Mouse (Mus musculus) cerebellum, adult 9-10 months (tissue): ENCODE data around the gene Wdr17.
"Not testable (repeated sequence)": the region's sequence is repeated elsewhere in the genome, so short reads cannot be mapped to it uniquely, and the experiment has no call there.

Experiments used
- DNase-seq: peaks from one replicate; pipeline ENCODE4 v3.0.0; 2022

Wdr17 gene

DNA sequence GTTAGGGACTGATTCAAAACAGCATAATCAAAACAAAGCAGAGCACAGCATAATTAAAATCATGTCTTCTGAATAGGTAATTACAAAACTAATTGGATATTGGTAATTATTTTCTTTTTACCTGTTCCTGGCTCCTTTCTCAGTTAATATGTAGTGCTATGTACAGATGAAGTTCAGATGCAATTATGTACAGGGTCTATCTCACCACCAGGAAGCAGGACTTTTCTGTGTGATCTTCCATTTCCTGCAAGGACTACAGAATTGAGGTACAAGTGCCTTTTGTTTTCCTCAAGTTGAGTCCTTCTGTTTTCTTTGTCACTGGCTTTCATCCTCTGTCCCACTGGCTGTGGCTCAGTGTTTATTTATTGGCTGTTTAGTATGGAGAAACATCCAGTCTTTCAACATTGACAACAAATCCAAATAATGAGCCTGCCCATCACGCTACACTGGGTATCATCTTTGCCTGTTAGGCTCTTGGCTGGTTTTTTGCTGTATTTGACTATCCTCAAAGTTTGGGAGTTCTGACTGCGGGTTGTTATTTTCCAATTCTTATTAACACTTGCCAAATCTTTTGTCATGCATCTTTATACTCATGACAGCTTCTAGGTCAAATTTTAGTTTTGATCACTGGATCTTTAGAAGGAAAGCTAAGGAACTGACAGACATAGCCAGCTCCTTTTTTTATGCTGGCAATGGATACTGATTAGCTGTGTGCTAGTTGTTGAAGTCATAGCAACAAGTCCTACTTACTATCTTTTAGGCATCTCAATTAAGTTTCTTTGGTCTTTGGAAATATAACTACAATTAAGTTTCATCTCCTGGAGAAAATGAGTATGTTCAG, 94.9 kb downstream of the Wdr17 start:
- DNase-seq: peak; percentile 33

DNA sequence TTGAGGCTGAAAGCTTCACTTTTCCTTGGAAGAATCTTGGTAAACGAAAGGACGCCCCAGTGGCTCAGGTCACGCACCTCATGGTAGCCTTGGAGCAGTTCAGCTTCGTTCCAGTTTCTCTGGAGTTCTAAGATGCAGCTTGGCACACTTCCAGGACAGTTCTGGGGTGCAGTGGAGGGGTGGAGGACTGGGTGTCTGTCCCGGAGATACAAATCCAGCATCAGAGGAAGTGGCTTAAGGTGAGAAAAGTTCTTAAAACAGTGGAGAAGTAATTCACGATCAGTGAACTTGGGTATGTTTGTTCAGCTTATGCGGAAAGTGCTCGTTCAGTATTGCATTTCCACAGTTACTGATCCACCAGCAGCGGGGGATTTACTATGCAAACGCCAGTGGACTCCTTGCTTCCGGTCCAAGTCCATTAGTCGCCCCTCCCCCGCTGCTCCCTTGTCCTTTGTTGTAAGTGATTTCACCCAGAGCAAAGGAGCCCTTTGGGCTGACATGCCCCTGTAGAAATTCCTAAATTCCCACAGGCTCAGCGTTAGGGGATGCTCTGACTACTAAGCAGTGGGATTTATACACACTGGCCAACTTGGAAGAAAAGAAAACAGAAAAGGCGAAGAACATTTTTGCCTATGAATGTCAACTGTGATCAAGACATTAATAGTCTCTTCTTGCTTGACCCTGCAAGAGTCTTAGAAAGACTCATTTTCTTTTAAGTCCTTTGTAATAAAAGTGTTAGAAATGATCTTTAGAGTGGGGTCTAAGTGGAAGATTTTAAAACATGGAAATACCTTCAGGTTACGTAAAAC, 106.6 kb downstream of the Wdr17 start:
- peak; percentile 33 for DNase-seq

DNA sequence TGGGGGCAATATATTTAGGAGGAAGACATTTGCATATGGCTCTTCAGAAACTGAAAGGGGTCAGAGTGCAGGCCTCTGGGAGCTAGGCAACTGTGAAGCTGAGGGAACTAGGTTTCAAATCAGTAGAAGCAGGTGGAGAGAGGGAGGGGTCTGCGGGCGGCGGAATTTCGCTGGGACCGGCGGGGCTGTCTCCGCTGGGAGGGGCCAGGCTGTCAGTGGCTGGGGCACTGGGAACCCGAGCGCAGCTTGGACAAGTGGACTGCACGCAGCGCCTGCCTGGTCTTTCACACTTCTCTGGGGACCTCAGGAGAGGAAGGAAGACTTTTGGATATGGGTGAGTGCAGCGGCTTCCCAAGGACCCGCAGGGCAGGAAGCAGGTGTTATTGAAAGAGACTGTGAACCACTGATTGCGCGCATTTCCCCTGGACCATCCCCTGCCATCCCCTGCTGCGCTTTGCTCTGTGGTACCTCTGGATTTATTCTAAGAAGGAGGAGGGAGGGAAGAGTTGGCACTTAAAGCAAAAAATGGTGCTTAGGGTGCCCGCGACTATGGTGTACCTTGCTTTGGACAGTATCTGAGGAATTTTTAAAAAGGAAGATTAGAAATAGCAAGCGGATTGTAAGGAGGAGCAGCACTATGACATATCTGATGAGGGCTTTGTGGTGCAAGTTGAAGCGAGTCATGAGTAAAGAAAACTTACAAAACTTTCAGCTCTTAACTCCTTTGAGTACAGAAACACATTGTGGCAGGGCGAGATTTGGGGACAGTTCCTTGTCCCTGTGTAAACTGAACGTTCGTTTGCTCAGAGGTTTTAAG, 107.5 kb downstream of the Wdr17 start:
- no peak for DNase-seq

DNA sequence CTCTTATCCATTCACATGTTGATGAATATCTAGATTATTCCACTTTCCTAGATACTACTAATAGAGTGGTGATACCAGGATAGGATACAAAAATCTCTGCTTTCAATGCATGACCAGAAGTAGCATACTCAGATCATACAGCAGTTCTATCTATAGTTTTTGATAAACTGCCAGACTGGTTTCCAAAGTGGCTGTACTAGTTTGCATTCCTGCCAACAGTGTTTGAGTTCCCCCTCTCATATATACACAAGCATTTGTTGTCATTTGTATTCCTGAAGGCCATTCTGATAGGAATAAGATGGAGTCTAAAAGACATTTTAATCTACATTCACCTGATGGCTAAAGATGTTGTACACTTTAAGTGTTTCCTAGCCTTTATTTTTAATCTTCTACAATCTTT, 110.0 kb downstream of the Wdr17 start:
- no peak for DNase-seq

DNA sequence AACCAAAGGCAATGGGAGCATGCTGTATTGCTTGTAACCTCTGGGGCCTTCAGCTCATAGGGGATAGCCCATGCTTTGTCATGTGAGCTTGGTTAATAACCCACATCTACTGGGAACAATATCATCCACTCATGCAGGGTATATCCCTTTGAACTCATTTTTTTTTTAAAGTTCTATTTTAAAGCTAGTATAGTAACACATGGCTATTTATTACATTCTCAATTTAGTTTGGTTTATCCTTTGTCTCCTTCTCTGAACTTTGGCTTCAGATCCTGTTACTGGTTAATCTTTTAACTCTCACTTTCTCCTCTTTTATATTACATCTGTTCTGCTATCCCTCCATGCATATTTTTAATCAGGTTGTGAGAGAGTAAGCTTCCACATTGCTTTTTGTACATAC, 110.7 kb downstream of the Wdr17 start:
- no peak for DNase-seq

DNA sequence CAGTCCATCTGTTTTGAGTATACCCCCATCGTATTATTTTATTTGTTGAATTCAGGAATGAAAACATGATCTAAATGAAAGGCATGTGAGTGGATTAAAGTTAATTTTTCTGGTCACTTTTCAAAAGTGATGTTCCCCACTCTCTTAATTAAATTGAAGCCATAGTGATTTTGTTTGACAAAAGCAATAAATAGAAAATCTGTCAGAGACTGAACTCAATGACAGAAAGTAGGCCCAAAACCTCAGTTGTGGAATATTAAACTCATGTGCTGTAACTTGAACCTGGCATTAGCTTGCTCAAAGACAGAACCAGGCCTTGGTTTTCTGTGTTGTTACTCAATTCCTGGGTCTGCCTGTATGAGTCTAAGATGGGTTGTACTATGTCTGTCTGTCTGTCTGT, 129.3 kb downstream of the Wdr17 start:
- no peak for DNase-seq

DNA sequence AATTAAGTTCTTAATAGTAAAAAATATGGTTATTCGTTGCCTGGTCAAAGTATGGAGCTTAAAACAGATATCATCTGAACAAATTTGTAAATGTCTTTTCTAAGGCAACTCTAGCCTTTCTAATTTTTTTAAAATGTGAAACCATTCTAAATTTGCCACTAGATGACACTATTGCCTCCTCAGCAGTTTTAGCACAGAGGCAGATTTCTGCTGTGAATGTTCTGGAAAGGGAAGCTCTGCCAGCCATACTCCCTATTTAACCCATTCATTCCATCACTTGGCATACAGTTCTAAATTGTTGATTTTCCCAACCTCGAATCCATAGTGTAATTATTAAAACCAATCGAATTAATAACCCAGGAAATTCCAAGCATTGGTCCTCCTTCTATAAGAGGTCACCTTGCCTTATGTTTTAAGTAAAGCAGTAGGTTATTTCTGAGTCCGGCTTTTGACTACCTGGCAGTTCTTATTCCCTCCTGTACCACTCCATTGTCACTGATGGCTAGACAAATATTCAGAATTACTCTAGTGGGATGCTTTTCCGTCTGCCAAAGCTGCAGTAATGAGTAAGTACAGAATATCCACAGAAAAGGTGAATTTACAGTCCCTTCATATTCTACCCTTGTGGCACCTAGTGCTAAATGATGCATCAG, 150.2 kb downstream of the Wdr17 start:
- DNase-seq: peak; percentile 38

DNA sequence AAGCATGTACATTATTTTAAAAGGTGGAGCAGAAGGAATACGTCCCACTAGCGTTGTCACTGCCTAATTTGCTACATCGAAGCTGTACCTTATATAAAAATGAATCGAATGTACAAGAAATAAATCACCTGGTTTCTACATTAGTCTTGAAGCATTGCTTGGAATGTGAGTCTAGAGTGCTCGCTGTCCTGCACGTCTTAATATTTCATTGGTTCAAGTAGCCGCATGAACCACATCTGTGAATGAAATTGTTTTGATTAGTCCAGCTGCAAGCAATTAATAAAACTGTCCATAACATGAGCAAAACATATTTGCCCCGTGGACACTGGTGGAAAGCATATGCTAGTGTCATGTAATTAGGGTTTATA, 162.3 kb downstream of the Wdr17 start:
- DNase-seq: no peak

DNA sequence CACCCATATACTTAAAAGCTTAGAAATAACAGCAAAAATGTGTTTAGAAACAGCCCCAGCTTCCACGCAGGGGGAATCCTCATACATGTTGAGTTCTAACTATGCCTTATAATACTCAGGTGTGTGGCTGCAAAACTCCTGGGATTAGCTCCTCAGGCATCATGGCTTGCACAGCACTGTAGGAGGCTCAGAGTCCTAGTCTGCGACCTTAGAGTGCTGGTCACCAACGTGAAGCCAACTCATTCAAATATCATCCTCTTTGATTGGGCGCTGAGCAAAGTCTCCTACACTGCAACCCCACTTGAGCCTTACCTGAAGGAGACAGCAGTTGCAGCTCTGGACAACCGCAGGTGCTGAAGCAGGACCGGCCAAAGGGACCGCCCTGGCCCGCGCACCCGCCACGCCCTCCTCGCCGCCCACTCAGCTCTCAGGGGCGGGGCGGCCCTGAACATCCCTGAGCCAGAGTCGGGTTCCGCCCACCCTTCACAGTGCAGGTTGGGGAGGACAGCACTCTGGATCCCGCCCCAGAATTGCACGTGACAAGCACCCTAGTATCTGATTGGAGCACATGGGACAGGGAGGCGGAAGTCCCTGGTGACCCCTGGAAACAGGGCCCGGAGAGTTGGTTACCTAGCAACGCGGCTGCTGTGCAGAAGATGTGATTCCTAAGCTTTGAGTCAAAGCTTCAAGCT, 162.9 kb downstream of the Wdr17 start:
- peak; percentile 97 for DNase-seq

DNA sequence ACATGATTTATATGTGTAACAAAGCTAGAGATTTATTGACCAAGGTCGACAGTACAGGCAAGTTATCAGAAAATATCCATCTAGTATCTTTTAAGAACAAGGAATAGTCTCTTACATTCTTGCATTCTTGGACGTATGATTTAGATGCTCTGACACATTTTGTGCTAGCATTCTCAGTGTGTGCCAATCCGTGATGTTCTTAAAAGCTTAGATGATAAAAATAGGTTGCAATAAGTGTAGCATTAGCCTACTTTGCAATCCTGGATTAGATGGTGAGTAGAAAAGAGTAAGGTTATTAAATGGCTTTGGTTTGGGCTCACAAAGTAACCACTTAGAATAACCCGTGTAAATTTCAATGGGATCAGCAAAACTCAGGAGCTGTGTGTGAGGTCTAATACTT, 168.5 kb downstream of the Wdr17 start:
- DNase-seq: no peak

DNA sequence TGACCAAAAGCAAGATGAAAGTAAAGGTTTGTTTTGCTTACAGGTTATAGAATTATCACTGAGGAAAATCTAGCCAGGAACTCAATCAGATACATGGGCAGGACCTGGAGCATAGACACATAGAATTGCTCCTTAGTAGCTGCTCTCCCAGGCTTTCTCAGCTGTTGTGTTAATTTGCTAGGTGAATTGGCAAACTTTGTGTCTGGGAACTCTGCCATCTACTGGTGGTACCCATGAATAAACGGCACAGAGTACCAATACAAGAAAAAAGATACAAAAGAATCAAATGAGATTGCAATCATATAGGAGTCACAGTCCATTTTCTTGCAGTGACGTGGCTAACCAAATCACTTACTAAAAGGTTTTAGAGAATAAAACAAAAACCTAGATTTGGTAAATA, 181.2 kb downstream of the Wdr17 start:
- no peak for DNase-seq

DNA sequence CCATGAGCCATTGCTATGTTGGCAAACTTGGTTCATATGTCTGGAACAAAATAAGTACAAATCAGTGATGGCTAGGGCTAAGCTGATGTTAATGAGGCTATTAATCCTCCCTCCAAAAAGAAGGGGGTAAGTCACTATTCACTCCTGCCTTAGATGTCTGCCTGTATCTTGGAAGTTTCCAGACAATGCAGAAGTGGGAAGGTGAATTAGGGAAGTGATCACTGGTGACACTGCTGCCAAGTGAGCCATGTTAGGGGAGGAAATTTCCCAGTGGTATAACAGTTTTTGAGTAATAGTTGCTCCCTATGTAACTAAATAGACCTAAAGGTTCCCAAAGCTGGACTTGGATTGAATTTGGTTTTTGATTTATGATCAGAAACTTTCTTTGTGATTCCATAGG, 215.2 kb downstream of the Wdr17 start:
- DNase-seq: no peak

DNA sequence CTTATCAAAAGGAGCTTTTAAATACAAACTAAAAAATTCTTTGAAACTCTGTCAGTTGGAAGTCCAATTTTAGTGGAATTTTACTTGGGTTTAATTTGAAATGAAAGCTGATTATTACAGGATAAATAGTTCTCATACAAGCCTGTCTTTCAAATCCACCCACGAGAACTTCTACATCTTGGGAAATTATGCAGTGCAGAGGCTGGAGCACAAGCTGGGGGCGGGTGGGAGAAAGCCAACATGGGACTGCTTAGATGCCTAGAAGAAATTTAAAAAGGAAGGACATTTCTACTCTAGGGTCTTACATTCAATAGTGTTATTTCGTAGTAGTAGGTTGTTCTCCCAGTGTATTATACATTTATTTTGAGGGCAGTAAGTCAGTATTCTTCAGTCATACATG, 219.2 kb downstream of the Wdr17 start:
- DNase-seq: no peak

DNA sequence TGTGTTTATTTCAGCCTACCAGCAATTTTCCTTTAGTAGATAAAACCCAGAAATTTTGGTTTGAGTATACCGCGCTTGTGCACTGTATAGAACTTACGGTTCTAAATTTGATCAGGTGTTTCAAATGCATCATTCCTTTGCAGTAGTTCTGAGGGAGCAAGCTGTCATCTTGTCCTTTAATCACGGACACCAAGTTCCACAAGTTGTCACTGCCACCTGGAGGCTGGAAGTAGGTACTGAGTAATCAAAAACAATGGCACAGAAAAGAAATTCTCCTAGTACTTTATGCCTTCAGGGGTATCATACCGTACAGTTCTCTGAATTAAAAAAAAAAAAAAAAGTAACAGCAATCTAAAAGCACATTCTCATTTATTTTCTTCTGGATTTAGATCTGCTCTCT, 226.3 kb downstream of the Wdr17 start:
- peak; percentile 67 for DNase-seq

DNA sequence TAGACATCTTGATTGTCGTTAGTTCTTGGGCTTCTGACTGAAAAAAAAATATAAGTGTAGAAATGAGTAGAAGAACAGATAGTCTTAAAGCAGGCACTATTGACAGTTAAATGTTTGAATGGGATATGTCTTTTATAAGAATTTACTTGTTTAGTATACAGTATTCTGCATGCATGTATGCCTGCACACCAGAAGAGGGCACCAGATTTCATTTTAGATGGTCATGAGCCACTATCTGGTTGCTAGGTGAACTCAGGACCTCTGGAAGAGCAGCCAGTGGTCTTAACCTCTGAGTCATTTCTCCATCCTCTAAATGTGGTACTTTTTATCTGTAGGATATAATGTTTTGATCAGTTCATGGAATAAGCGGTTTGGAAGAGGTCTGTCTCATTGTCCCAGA, 227.3 kb downstream of the Wdr17 start:
- no peak for DNase-seq

DNA sequence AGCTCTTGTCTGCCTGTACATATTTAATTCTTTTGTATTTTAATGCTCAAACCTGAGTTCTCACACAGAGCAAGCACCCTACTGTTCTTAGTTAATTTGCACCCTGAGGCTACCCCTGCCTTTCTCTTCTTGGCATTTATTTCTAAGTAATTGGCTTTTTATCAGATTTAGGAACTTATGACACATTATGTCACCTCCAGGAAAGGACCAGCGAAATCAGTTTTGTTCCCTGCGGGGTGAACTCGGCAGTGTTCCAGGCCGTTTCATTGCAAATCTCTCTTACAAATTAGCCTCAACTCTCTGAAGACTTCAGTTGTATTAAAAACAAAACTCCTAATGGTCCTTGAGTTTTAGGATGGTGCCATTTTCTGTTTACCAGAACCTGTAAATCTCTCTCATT, 248.3 kb downstream of the Wdr17 start:
- peak; percentile 61 for DNase-seq

DNA sequence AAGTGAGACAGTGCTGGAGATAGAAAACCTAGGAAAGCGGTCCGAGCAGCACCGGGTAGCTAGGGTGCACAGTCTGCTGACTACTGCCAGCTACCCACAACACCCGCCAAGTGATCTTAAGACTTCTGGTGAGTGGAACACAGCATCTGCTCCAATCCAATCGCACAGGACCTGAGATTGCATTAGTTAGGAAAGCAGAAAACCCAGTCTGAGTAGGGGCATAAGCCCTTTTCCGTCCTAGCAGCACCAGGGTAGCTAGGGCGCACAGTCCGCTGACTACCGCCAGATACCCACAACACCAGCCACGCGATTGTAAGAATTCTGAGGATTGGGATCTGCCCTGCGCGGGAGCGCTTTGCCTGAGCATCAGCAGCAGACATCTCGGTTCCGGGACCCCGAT, 270.3 kb downstream of the Wdr17 start:
- DNase-seq: not testable (repeated sequence)

DNA sequence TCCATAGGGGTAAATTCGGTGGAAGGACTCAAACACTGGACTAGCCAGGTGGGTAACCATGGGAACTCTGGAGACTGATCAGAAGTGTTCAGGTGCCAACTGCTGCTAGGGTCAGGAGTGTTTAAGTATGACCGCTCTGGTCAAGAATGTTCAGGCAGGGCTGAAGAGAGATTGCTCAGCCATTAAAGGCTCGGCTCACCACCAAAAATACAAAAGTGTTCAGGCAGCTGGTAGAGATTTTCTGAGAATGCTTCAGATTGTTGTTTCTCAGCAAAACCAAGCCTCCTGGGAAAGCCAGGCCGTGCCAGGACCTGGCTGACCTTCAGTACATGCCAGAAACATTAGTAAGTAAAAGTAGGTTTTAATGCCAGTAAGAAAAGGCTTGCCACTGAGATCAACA, 276.7 kb downstream of the Wdr17 start:
- no peak for DNase-seq

DNA sequence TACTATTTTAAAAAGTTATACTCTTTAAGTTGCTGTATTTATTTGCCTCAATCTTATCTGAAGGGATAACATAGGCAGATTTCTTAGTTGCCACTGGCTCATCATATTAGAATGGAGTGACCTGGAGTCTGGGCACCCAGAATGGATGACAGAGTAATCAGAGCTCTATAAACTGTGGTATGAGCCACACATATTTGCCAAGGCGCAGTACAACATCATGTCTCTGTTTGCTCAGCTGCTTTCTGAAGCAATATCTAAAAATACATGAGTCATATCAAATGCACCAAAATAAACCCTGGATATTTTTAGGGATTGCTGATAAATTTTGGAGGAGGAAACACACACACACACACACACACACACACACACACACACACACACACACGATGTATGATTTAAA, 277.6 kb downstream of the Wdr17 start:
- no peak for DNase-seq

DNA sequence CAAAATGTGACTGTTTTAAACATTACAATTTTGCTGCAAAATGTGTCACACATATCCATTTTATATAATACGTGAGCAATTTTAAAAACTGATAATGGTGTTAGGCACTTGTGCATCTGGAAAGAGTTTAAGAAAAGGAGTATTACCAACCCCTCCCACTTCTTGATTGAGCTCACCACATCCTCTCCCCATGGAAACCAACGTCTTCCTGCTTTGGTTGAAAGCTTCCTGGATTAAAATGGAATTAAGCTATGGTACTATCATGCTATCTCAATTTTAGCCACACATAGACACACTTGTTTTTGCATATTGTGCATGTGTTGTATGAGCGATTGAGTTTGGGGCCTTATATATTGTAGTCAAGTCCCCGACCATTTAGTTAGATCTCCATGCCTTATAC, 283.5 kb downstream of the Wdr17 start:
- DNase-seq: no peak

DNA sequence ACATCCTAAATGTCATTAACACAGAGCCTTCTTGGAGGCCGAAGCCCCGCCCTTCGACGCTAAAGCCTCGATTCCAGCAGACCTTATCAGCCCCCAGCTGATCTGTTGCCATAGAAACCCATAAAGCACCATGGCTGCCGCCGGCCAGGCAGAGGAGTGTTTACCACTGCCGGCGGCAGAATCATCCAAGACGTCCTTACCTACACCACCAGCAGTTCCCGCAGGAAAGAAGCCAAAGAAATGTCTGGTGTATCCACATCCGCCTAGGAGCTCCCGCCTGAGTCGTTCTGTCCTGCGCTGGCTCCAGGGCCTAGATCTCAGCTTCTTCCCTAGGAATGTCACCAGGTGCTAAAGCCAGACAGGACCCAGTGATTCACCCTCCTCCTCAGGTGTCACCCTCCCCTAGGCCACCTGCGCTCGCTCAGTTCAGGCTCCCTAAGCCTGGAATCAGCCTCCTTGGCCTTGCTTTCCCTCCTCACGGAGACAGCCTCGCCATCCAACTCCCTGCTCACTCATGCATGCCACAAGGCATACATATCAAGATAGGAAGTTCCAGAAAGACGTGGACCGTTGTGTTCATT, 286.2 kb downstream of the Wdr17 start, which contains the start of gene Spata4:
TSS of gene Spata4 (plus strand) at position 111 of the 581 bp plus-strand sequence.
- DNase-seq: peak; percentile 3

DNA sequence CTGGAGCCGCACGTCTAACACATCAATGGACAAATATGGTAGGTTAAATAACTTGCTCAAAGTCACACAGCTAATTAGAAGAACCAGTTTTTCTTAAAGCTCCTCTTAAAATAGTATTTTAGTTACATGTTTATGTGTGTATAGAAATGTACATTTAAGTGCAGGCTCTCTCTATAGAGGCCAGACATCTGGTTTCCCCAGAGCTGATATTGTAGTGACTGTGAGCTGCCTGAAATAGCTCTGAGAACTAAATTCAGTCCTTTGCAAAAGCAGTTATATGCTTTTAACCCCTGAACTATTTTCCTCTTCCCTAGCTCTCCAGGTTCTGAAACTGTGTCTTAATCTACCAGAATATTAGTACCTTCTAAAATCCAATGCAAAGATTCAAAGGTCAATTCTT, 289.6 kb downstream of the Wdr17 start:
- no peak for DNase-seq
